Mouse (Mus musculus) ES-Bruce4 (cell line): ENCODE results near the gene Lonp1.

ENCODE experiments used
- CTCF ChIP-seq: IDR thresholded peaks from one replicate; pipeline ENCODE4 v1.8.1; 2011; ENCODE audit warnings: low read depth, low read length
- EP300 ChIP-seq: IDR thresholded peaks from 2 replicates; pipeline ENCODE4 v1.6.1; 2011; ENCODE audit warnings: low read depth, low read length; ENCODE audit not compliant: insufficient read depth
- POLR2A ChIP-seq: IDR thresholded peaks from one replicate; pipeline ENCODE4 v1.8.1; 2011; ENCODE audit warnings: low read length; ENCODE audit not compliant: insufficient read depth

GRCm38 (mm10) chr17:56593527-56594271 is 33.0 kb downstream of the Lonp1 start:
- TF ChIP-seq CTCF: no peak
- no peak for TF ChIP-seq EP300
- TF ChIP-seq POLR2A: no peak
